Mouse (Mus musculus) inflammation-experienced regulatory T-cells, adult 16 weeks (primary cell): Measurements from ENCODE around the gene Gm16440. TPM values are rescaled to one million over a fixed set of nuclear protein-coding genes. Genes with fewer than 3 reads are reported as not detected.

ENCODE experiments used
- polyA plus RNA-seq: library from polyadenylated mRNA; unstranded; fragments of 100-300 nt; shearing (Covaris generic); gene quantifications from one replicate; pipeline ENCODE4 v1.2.1, GENCODE M21; 2017

The Gm16440 gene
- polyA plus RNA-seq: not detected

DNA sequence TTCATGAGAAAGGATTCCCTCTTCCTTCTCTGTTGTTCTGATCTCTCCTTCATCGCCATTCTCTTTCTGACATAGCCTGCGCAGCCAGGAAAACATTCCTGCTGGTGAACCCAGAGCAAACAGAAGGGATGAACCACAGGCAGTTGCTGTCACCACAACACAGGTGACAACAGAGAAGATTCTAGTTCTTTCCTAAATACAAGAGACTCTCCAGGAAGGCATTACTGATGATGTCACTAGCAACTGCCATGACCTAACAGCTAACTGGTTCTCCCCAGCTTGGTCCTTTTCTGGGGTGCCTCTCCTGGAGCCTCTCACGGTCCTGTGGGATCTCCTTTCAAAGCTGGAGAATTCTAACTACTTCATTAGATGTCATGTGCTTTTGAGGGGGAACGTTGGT, at the start of gene Gm16440:
TSS of gene Gm16440 (minus strand) at position 101 of the 400 bp plus-strand sequence.

DNA sequence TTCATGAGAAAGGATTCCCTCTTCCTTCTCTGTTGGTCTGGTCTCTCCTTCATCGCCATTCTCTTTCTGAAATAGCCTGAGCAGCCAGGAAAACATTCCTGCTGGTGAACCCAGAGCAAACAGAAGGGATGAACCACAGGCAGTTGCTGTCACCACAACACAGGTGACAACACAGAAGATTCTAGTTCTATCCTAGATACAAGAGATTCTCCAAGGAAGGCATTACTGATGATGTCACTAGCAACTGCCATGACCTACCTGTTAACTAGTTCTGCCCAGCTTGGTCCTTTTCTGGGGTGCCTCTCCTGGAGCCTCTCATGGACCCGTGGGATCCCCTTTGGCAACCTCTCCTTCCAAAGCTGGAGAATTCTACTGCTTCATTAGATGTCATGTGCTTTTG, 22.3 kb upstream of the Gm16440 start, which contains the start of gene Gm3591:
TSS of gene Gm3591 (minus strand) at position 101 of the 400 bp plus-strand sequence.

DNA sequence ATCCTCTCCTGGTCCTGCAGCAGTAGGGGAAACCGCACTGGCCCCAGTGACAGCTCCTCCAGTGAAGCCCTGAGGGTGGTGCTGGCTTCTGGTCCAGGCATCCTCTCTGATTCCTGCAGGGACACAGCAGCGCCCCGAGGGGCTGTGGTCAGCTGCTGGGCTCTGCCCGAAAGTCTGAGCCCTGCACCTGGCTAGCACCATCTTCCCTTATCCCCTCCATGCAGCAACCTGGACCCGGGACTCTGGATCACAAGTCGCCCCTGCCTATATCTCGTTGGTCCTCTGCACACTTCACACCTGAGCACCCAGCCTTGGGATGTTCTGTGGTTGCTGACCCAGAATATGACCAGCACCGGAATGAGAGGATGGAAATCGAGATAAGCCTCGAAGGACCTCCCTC, 46.5 kb downstream of the Gm16440 start, which contains the start of gene Gm3618:
TSS of gene Gm3618 (minus strand) at position 101 of the 400 bp plus-strand sequence.

Other genes starting within 250 kb of the Gm16440 start
- not detected for gene Gm21560, start 171.0 kb downstream of the Gm16440 start, polyA plus RNA-seq
- 7.2 TPM for gene Gm3411, start 103.1 kb downstream of the Gm16440 start, polyA plus RNA-seq
- gene Gm21103, start 85.5 kb downstream of the Gm16440 start, polyA plus RNA-seq: not detected
- gene Gm3618, start 46.6 kb downstream of the Gm16440 start, polyA plus RNA-seq: not detected
- 3.2 TPM for gene Gm3591, start 22.2 kb upstream of the Gm16440 start, polyA plus RNA-seq
- not detected for gene Gm3594, start 54.3 kb upstream of the Gm16440 start, polyA plus RNA-seq
- 0.35 TPM for gene Gm8356, start 147.0 kb upstream of the Gm16440 start, polyA plus RNA-seq
- not detected for gene Gm3629, start 200.3 kb upstream of the Gm16440 start, polyA plus RNA-seq
- not detected for gene Gm3460, start 232.1 kb upstream of the Gm16440 start, polyA plus RNA-seq